Mouse (Mus musculus): ENCODE data around the gene Ift43.
A peak's percentile ranks its signal among the peaks of the same experiment; 100 is the strongest.

Ift43 gene

DNA sequence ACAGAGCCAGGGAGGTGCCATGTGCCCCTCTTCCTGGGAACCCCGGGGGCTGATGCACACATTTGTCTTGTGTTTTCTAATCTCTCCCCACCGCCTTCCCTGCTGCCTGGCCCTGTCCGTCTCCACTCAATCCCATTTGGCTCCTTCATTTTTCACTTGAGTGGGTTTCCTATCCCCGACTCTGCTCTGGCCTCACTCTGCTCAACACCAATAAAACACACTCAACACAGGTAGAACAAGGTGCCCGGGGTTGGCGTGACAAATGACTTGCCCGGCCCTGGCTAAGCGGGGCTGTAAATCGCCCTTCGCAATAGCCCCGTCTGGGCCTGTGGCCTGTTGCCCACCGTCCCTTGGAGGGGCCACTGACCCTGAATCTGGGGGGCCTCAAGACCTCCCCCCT, 92.0 kb downstream of the Ift43 start:
- no peak for DNase-seq (ENCODE audit: low spot score in 2 of 2)

DNA sequence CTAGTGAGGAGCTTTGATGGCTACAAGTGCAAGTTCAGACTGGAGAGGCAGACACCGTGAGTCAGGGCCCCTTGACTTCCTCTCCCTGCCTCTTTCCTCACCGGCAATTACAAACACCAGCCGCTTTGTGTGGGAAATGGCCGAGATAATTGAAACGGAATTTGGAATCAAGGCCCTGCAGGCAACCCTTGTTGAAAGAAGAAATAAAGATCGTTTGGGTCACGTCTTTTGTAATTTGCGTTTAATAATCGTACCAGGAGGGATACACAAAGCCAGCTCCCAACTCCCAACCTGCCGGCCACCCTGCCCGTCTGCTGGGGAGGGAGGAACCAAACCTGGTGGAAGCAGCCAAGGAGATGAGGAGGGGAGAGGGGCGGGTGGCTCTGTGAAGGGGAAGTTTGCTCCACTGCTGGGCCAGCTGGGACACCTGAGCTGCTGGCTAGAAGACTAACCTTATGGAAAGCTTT, 93.2 kb downstream of the Ift43 start:
- no peak for DNase-seq (ENCODE audit: low spot score in 2 of 2)

DNA sequence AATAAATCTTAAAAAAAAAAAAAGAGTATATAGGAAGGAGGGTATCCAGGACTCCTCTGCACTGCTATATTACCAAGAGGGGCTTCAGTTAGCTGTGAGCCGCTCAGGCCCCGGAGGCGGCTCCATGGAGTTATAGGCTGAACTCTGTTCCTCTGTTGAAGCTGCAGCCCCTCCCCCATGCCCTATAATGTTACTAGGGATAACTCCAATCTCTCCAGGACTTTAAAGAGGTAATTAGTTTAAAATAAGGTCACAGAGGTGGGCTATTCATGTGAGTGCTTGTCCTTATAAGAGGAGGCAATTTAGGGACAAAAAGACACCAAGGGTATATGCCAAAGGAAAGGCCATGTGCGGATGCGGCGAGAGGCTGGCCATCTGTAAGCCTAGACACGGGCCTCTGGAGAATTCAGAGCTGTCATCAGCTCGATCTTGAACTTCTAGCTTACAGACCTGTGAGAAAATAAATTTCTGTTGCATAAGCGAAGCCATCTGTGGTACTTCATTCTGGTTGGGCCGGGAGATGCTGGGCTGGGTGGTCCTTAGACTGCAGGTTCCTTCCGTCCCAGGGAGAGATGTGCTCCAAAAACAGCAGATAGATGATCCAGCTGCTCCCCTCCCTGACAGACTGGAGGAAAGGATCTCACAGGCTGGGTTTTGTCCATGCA, 94.5 kb downstream of the Ift43 start:
- no peak for DNase-seq (ENCODE audit: low spot score in 2 of 2)

DNA sequence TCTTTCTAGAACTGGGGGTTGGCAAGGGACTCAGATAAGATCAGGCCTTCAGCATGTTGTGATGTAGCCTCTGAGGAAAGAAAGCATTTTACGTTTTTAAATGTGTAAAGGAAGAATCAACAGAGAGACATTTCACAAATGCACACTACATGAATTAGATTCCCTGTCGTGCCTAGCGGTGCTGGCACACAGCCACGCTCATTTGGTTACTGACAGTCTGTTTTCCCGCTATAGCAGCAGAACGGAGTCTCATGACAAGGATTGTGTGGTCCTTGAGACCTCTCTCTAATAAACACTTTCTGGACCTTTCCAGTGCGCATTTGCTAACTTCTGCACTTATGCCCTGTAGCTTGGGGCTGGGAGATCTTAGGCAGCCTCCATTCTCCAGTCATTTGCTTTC, 96.9 kb downstream of the Ift43 start:
- DNase-seq (ENCODE audit: low spot score in 2 of 2): peak in 1 of 2 experiments; percentile 36

DNA sequence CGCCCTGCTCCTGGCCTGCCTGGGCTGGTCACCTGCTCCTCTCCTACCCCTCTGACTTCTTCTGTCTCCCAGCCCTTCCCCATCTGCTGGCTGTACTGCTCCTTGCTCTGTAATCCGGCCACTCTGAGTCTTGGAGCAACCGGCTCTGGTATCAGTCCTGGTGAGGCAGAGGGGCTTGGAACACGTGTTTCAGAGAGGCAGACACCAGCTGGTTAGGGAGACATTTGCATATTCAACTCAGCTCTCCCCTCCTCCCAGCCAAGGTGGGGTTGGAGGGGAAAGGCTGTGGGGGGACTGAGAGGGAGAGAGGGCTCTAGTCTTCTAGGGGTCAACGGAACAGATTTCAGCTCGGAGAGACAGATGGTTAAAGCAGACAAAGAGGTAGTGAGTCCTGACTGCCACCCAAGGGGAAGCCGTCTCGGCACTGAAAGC, 99.0 kb downstream of the Ift43 start:
- peak in 1 of 2 experiments; percentile 46 for DNase-seq (ENCODE audit: low spot score in 2 of 2)

DNA sequence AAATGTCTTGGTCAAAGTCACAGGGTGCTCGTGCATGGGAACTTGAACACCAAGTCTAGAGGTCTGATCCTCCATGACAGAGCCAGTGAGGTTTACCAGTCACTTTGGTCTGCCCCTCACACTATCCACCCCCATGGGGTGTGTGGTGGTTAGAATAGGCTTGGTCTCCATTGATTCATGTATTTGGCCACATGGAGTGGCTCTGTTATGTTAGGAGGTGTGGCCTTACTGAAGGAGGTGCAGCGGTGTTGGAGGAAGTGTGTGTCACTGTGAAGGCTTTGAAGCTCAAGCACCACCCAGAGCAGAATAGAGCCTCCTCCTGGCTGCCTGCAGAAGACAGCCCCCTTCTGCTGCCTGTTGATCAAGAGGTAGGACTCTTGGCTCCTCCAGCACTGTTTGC, 99.5 kb downstream of the Ift43 start:
- no peak for DNase-seq (ENCODE audit: low spot score in 2 of 2)

DNA sequence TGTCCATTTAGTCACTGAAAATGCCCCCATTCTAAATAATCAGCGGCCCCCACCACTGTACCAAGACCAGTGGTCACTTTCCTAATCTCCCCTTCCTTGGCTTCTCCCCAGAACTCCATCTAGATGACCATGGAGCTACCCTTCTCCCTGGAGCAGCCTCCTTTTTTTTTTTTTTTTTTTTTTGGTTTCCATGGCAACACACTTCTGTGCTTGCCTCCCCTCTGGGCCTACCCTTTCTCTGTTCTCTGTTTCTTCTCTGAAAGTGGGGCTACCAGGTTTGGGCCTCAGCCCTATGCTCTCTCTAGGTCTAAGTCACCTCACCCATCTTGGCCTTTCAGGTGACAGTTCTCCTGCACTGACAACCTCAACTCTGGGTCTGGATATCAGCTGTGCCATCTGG, 100.1 kb downstream of the Ift43 start:
- DNase-seq (ENCODE audit: low spot score in 2 of 2): no peak

DNA sequence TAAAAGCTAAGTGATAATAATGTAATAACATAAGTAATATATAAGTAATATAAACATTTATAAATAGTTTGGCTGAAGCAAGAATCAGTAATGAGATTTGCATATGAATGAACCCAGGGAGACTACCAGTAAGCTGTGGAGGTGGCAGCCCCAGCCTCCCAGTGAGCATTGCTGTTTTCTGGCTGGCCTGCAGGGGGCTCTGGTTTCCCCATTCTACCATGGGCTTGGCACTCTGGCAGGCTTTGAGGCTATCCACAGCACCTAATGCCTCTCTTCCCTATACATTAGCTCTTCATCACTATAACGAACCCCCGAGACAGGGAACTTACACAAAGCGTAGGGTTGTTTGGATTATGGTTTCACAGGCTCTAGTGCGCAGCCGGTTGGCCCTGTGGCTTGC, 105.8 kb downstream of the Ift43 start:
- no peak for DNase-seq (ENCODE audit: low spot score in 2 of 2)

DNA sequence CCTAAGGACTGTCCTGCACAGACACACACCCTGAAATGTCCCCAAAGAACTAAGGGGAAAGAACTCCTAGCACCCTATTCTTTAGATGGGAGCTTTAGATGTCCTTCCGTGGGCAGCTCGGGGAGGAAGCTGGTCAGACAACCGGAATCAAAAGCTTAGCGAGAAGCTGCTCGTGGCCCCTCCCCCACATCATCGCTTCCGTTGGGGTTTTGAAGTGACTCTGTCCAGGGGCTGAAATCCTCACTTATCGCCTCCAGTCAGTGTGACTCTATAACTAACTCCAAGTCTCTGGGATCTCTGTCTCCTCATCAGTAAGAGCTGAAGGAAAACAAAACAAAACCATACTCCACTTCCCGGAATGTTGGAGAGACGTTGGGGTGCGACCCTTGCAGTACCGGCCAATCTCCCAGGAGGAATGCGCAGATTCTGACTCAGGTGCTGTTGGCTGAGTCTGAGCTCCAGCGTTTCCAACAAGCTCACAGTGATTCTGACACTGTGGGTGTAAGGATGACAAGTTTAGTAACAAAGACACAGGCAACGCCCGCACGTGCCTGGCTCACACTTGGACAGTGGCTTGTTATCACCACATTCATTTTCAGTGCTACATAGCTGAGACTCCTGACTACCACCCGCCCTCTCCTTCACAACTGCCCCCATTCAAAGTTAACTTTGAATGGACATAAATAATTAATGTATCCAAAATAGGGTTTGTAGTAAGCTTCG, 107.4 kb downstream of the Ift43 start:
- DNase-seq (ENCODE audit: low spot score in 2 of 2): no peak

DNA sequence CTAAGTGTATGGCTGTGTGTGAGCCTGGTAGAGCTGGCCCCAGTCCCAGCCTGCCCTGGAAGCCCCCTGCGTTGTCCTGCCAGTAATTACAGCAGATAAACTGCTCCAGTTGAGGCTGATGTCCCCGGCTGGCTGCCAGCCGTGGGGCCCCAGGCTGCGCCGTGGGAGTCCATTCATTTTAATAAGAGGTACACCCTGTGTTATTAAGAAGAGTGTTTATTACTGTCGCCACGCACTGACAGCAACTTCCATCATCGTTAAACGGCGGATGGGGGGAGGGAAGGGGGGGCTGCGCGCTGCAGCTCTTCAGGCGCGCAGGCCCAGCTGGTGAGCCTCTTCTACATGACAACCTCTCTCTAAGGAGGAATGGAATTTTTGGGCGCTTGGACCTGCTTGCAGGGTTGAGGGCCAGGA, 109.7 kb downstream of the Ift43 start:
- no peak for DNase-seq (ENCODE audit: low spot score in 2 of 2)

DNA sequence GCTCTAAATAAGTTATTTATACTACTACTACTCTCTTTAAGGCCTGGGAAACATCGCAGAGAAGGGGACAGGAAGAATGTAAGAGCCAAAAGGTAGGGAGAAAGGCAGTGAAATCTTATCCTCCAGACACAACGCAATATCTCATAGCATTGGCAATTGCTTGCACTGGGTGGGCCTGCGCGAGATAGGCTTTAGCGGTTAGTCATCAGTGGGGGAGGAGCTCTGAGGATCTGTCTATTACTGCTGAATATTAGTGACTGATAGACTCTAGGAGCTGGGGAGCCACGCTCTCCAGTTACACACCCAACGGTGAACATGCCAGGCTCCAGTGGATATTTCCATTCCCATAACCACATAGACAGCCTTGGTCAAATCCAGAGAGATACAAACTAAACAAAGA, 114.6 kb downstream of the Ift43 start:
- no peak for DNase-seq (ENCODE audit: low spot score in 2 of 2)

DNA sequence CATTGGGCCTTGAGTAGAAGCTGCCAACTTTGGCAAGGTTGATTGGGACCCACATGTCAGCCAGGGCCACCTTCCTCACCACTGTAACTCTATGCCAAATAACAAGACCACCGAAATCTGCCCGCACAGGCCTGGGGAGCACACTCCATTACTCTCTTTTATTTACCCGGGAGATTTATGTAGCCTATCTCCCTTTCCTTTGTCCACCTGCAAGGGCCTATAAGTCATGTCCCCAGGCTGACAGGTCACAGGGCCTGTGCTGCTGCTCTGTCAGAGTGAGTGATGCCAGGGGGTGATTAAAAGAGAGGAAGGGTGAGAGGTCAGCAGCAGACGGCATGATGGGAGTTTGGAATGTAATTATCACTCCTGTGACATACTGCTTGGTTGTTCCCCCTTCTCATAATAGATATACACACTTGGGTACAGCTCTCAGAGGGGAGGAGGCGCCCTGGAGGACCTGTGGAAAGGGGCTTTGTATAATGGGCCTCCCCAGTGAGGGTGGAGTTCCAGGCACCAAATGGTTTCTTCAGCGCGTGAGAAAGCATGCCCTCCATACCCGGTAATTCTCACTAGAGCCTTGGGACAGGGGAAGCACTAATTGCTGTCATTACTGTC, 121.2 kb downstream of the Ift43 start:
- DNase-seq (ENCODE audit: low spot score in 2 of 2): no peak

DNA sequence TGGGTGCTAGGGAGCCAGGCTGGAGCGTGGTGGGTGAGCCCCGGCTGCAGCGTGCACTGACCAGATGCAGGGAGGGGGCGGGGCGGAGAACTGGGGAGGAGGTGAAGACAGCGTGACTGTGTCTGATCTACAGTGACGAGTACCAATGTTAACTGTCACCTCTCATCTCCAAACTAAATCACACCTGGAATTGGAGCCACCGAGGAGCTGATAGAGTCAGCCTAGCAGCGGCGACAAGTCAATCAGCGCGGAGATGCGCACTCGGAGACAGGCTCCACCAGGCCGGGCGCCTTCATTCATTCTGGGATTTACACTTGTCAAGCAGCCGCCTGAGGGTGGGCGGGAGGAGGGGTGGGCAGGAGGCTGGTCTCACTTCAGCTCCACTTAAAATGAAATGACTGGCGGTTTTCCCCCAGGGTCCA, 128.8 kb downstream of the Ift43 start:
- no peak for DNase-seq (ENCODE audit: low spot score in 2 of 2)

Data from cerebellum, postnatal 4 days (tissue).